Mouse (Mus musculus) T-helper 2 cell (primary cell): ENCODE results near the gene Wwox.

Experiments used
- in situ Hi-C: fragments of 300-600 bp; cut with MboI, MseI; formaldehyde crosslinking; loops from one replicate; pipeline ENCODE4 v1.15.1; 2025; ENCODE audit warnings: high pct_unique_total_duplicates

The Wwox gene

DNA sequence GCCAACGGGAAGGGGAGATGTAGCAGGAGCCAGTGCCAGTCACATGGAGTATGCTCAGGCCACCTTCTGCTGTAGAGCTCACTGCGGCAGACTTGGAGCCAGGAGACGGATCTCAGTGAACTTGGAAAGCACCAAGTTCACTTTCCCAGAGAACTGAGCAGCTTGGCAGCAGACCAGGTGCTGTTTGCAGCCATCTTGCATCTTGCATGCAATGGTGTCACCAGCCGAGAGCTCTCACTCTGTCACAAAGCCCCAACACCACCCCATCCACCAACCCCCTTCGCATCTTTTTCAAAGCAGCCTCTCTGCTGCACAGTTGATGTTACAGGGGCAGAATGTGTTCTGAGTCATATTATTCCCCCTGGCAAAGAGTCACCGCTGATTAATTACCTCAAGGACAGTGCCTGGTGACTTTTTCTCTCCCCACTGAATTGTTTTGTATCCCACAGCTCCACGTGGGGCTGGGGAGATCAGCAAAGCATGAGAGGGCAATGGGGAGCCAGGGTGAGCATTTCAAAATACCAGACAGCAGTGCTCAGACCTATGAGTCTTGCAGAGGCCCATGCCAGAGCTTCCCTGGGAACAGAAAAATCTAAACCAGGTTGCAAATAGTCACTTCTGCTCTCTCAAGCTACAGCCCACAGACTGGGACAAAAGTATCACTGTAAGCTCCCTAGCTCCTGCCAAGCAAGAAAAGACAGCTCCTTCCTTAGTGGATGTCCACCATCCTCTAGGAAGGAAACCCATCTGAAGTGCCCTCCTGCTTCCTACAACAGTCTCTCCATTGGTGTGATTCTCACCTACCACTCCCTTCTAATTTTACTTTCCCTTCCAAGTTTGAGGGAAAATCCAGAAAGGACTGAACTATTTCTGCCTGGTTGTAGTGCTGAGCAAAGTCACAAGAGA is 642.1 kb downstream of the Wwox start:
- in situ Hi-C loops, result no loop called here

DNA sequence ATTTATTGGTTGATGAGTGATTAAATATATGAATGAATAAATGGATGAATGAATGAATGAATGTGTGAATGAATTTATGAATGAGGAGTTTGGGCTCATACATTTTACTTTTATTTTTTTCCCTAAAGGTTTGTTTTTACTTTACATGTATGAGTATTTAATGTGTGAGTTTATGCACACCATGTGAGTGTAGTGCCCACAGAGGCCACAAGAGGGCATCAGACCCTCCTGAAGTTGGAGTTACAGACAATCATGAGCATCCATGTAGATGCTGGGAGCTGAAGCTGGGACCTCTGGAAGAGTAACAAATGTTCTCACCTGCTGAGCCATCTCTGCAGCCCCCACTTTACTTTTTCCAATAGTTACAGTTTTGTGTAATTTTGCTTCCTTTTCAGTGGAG is 648.7 kb downstream of the Wwox start:
- in situ Hi-C loops, result no loop called here

DNA sequence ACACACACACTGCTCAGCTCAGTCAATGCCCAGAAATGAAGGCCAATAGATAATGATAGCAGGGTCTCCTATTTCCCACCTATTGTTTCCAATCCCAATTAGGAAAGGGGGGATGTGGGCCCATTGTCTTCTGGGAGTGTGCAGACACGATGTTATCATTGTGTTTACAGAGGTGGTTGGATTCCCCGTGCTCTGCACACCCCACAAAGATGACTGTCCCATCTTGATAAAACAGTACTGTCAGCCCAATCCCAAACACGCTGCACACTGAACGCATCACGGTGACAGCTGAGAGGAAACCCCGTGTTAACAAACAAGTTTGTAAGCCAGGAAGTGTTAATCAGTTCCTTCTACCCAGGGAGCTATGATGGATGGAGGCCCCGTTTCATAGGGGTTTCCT is 650.3 kb downstream of the Wwox start:
- in situ Hi-C loops, result no loop called here

GRCm38 (mm10) chr8:115090202-115090601 is 650.7 kb downstream of the Wwox start:
- in situ Hi-C loops, result no loop called here

DNA sequence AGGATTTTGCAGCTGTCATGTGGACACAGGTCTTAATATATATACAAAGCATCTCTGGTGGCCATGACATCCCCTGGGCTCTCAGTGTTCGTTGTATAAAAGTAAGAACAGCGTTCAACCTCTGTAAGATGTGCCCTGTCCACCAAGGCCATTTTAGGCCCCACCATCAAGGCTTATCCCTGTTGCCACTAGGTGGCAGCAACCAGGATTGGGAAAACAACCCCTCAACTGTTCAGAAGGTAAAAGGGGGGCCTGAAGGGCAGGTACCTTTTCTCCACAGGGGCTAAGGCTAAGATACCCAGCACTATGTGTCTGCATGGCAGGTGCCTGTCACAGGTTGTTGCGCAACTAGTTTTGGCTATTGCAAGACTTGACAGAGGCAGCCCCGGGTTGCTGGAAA is 656.1 kb downstream of the Wwox start:
- in situ Hi-C loops, result no loop called here

- in situ Hi-C loops, result no loop called here
These were observed 658.6 kb downstream of the Wwox start for GRCm38 (mm10) chr8:115097988-115098562.

DNA sequence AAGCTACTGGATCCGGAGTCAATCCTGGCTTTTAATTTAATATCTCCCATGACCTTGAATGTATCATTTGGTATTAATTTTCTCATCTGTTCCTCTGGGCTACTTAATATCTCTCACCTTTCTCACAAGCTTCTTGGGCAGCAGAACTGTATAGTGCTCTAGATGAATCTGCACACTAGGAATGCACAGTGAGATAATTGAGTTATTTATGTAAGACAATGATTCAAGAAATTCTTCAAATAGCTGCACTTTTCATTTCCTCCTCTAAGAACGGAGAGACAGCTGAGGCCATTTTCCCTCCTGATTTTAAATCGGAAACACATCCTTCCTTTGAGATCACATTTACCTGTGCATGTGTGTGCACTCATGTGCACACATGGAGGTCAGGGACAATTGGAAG is 669.9 kb downstream of the Wwox start:
- in situ Hi-C loops, result loop anchor here (25.0 kb wide), 1 partner anchor 603 kb away; the partner anchor contains the start of gene Maf

DNA sequence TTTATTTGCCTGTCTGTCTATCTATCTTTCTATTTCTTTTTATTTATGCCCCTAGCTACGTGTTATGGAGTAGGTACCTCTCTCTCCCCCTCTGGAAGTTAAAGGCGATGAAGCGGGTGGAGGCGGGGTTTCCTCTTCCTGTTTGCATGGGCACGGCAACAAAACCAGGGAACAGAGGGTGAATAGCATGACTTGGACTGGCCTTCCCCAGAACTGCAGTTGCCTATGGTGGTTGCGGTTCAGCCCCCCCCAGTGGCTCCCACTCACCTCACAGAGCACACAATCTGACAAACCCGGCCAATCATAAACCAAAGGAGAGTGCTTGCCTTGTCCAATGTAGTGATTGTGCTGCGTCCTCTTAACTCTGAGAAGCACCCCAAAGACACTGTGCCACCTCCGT is 671.0 kb downstream of the Wwox start:
- in situ Hi-C loops, result loop anchor here (25.0 kb wide), 1 partner anchor 602 kb away; the partner anchor contains the start of gene Maf

DNA sequence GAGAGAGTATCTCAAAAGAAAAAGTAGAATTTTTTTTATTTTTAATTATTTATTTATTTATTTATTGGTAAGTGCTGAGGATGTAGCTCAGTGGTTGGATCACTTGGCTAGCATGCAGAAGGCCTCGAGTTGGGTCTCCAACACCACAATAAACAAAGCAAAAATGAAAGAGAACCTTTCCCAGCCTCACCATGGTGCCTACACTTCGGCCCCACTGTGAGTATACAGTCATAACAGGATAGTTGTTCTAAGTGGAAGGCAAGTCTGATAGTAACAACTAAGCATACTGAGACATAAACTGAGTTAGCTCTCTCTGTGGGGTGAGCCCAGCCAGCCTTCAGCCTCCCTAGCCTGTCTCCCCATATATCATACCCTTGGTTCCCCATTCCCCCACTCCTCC is 672.6 kb downstream of the Wwox start:
- in situ Hi-C loops, result loop anchor here (25.0 kb wide), 1 partner anchor 600 kb away; the partner anchor contains the start of gene Maf

- in situ Hi-C loops, result loop anchor here (25.0 kb wide), 1 partner anchor 598 kb away; the partner anchor contains the start of gene Maf
These were observed 675.0 kb downstream of the Wwox start for GRCm38 (mm10) chr8:115114498-115114897.

DNA sequence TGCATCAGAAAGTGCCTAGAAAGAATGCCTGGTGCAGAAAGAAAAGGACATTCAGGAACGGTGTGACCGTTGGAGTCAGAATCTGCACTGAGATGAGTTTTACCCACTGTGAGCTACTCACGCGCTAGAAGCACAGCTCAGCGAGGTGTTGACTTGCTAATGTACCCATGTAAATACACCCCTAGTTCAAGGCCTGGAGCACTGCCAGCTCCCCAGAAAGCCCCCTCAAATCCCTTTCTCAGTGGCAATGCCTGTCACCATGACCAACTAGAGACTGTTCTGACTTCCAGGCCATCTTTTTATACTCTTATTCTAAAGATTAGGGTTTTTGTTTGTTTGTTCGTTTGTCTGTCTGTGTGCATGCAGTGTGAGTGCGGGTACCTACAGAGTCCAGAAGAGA is 686.6 kb downstream of the Wwox start:
- in situ Hi-C loops, result no loop called here

DNA sequence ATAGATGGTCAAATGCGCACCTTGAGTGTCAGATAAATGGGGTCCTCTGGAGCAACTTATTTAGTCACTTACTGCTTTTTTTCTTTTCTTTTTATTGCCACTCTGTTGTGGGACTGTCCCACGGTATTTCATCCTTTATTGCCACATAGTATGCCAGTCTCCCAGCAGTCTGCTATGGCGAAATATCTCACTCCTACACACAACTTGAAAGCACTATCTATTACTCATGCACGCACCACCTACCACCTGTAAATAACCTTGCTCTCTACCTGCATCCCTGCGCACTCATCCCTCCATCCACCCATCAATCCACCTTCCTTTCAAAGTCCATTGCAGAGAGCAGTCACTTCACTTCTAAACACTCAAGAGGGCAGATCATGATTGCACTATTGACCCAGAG is 687.2 kb downstream of the Wwox start:
- in situ Hi-C loops, result no loop called here

DNA sequence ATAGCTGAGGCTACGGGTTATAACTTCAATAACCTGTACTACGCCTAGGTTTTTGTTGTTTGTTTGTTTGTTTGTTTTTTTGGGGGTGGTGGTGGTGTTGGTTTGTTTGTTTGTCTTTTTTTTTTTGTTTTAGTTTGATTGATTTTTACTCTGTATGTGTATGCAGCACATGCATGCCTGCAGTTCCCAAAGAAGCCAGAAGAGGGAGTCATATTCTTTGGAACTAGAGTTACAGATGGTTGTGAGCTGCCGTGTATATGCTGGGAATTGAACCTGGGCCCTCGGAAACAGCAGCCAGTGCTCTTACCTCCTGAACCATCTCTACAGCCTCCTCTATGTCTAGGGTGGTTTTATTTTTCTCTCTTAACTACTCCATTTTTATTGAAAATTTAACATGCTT is 689.9 kb downstream of the Wwox start:
- in situ Hi-C loops, result no loop called here

DNA sequence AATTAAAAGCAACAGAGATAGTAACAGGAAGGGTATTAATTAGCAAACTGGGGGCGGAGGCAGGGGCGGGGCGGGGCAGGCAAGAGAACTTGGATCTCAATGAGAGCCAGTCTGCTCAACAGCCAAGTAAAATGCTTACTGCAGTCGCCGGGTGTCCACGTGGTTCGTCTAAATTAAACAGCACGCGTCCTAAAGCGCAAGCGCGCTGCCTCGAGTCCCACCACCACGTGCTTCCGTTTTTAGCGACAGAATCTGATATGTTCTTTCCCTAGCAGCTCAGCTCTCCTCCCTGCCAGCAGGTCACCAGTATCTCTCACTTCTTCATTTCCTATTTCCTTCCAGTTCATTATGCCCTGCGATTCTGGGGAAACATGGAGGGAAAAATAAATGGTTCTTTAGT is 693.7 kb downstream of the Wwox start:
- in situ Hi-C loops, result no loop called here

DNA sequence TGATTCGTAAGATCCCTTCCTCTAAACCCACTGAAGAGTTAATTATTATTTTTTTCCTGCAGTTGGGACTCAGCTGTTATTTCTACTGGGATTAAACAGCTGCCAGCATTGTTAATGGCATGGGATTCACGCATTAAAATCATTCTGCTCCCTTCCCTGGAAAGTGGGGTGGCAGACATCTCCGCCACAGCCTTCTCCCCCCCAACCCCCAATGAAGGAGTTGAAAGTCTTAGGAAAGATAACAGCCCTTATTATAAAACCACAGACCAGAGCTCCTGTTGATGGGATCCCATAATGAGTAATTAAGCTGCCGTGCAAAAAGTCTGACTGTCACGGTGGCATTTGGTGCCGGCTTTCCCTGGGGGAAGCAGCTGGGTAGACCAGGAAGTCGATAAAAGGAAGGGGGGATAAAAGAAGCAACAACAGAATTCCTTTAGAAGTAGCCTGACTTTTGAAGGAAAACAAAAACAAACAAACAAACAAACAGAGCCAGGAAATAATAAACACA is 694.3 kb downstream of the Wwox start:
- in situ Hi-C loops, result no loop called here

DNA sequence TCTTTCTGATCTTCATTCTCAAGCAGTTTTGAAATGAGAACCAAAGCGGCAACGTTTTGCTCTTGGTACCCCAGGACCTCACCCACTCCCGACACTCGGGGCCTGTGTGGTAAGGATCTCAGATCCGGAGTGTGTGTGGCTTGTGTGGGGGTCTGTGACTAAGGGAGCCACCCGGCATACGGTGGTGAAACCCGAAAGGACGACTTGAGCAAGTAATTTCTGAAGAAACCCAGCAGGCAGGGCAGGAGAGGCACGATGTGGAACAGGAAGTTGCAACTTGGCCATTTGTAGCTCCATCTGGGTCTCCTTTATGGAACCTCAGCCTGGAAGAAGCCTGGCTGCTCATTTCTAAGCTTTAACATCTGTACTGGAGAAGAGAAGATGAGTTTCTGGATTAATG is 697.4 kb downstream of the Wwox start:
- in situ Hi-C loops, result no loop called here

- in situ Hi-C loops, result no loop called here
These were observed 702.2 kb downstream of the Wwox start for GRCm38 (mm10) chr8:115141614-115142013.

DNA sequence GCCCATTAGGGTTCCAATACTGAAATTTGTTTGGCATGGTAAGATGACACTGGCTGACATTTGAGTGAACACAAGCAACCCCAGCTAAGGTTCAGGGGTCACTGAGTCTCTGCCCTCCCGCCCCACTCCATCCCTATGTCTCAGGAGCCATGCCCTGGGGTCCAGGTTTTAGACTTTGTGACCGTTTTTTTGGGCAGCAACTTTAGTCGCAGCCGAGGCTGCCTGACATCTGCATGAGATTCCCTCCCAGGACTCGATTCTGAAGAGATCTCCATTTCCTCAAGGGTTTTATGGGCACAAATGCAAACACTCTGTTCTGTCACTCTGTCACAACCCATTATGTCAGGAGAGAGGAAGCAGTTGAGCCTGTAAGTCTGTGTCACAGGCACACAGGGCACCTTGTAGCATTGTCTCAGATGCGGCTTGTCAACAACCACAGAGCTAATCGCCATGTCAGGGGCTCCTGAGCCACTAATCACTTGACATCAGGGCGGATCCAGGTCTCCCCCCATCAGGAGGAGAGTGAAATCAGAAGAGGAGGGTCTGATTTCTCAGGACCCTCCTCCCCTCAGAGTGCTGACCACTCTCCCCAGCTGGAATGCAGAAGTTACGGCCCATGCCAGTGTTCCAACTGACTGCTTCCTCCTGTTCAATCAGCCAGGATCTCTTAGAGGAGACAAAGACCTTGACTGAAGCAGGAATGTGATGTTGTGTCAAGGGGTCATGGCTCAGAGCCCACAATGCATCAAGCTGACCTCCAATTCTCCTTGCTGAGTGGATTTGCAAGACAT is 704.3 kb downstream of the Wwox start:
- in situ Hi-C loops, result no loop called here

GRCm38 (mm10) chr8:115147006-115147405 is 707.6 kb downstream of the Wwox start:
- in situ Hi-C loops, result no loop called here

DNA sequence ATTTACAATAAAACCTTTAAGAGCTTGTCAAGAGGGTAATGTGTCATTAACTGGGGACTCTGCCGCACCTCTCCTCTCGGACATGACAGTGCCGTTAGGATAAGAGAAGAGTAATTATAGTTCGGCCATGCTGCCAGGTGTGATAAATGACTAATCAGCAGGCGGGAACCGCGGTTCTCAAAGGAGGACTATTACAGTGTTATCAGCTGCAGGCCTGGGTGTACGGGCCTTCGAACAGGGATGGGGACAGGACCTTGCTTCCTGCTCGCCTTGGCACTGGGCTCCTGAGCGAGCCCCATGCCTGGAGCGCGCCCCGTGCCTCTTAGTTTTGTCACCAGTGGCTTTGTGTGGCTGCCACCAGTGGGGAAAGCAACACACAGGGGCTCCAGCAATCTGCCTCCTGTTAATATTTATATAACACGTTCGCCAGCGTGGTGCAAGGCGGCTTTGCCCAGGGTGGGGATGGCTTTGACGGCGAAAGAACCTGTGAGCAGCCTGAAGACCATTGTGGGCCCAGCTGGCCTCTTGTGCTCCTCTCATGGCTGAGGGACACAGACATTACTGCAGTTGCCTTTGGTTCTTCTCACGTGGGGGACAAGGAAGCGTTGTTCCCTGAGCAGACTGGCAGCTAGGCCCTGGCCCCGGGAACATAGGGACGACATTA is 711.1 kb downstream of the Wwox start:
- in situ Hi-C loops, result no loop called here

DNA sequence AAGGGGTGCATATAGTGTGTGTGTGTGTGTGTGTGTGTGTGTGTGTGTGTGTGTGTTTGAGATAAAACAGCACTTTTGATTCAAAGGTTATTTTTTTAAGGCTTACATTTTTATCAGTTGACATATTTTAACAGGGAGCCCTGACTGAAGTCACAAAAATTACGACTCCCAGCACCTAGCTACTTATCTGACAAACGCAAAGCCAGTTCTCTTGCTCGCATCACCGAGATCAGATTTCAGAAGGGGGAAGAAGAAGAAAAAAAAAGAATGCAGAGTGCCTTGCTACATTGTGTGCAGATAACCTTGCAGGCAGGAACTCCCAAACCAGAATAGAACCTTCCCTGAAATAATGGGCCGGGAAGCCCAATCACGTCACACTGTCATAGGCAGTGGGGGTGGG is 712.0 kb downstream of the Wwox start:
- in situ Hi-C loops, result no loop called here
